Mouse (Mus musculus) liver, embryonic 11.5 days (tissue): ENCODE data around the gene Rbfox1. TPM values are rescaled to one million over a fixed set of nuclear protein-coding genes. Genes with fewer than 3 reads are reported as not detected.

Source experiments
- ATAC-seq: fragments of 200-750 bp; cut with Nextera tagmentation; replicated peaks from 2 replicates; pipeline ENCODE4 v1.8.0; 2017; ENCODE audit warnings: moderate number of reproducible peaks, mild to moderate bottlenecking, moderate TSS enrichment, moderate library complexity; ENCODE audit not compliant: low FRiP score
- DNase-seq: peaks from one replicate; pipeline ENCODE4 v3.0.0-alpha.2; 2017; ENCODE audit warnings: low spot score
- H3K27ac ChIP-seq: fragments of 300-500 bp; sonication (generic); 2 replicates; pipeline ENCODE4 v1.5.1; 2014; ENCODE audit warnings: mild to moderate bottlenecking, low read depth, low read length, control low read depth
- H3K27me3 ChIP-seq: fragments of 300-500 bp; sonication (generic); replicated peaks from 2 replicates; pipeline ENCODE4 v1.6.1; 2014; ENCODE audit warnings: low read length, mixed read lengths; ENCODE audit not compliant: control insufficient read depth, insufficient read depth
- H3K36me3 ChIP-seq: fragments of 300-500 bp; sonication (generic); 2 replicates; pipeline ENCODE4 v1.6.1; 2014; ENCODE audit warnings: mild to moderate bottlenecking, low read length, moderate library complexity, mixed read lengths; ENCODE audit not compliant: control insufficient read depth, insufficient read depth
- H3K4me1 ChIP-seq: fragments of 300-500 bp; sonication (generic); replicated peaks from 2 replicates; pipeline ENCODE4 v1.6.1; 2014; ENCODE audit warnings: low read length, mixed read lengths; ENCODE audit not compliant: control insufficient read depth, insufficient read depth
- H3K4me2 ChIP-seq: fragments of 300-500 bp; sonication (generic); 2 replicates; pipeline ENCODE4 v1.6.1; 2014; ENCODE audit warnings: mild to moderate bottlenecking, control low read depth, moderate library complexity
- H3K4me3 ChIP-seq: fragments of 300-500 bp; sonication (generic); 2 replicates; pipeline ENCODE4 v1.5.1; 2014; ENCODE audit warnings: low read depth, low read length, control low read depth
- H3K9ac ChIP-seq: fragments of 300-500 bp; sonication (generic); 2 replicates; pipeline ENCODE4 v1.6.1; 2014; ENCODE audit warnings: low read depth, low read length, control low read depth
- H3K9me3 ChIP-seq: fragments of 300-500 bp; sonication (generic); 2 replicates; pipeline ENCODE4 v1.6.1; 2016; ENCODE audit warnings: low read length, inconsistent platforms, mixed read lengths; ENCODE audit not compliant: control insufficient read depth
- WGBS: fragments of 180-500 bp; shearing (Covaris S2); extraction: QIAGEN DNeasy Blood & Tissue Kit; methylation state at CpG from one replicate; pipeline ENCODE4 v1.1.7; 2014; 5-methylcytosine and 5-hydroxymethylcytosine counted together
- polyA plus RNA-seq: library from polyadenylated mRNA; unstranded; fragments of >200 nt; fragmentation: Nextera tagmentation; extraction: Ambion mirVana; gene quantifications from 2 replicates; pipeline ENCODE4 v1.2.1, GENCODE M21; 2014

Rbfox1 gene
- polyA plus RNA-seq, 1 experiment from 2014 or later: 1.4 TPM

DNA sequence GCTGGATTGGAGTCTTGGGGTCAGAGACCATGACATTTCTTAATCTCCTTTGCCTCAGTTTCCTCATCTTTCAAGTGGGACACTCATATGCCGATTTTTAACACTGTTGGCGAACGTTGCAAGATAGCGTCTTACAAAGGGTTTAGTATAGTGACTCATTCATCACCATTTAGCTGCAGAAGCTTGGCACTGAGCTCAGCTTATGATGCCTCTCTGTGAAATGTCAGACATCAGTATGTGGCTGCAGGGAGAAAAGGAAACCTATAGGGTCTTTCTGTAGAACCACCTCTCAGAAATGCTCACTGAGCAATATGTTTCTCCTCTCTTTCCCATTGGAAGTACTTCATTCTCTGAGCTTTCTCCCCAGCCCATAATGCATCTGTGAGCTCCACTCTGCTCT lies 356.2 kb downstream of the Rbfox1 start:
- DNase-seq (no peak), ATAC-seq (no peak)
- no peak overlapping the region for H3K9ac ChIP-seq
- no peak overlapping the region for H3K4me3 ChIP-seq
- H3K27me3 ChIP-seq: no peaks in the 10 kb centered on the region
- no peaks in the 10 kb centered on the region for H3K36me3 ChIP-seq
- H3K27ac ChIP-seq: no peak overlapping the region
- no peak overlapping the region for H3K4me2 ChIP-seq
- H3K9me3 ChIP-seq: no peaks in the 10 kb centered on the region
- no peaks in the 10 kb centered on the region for H3K4me1 ChIP-seq
- 91% methylated on average over 4 of the region's 4 CpGs for WGBS

DNA sequence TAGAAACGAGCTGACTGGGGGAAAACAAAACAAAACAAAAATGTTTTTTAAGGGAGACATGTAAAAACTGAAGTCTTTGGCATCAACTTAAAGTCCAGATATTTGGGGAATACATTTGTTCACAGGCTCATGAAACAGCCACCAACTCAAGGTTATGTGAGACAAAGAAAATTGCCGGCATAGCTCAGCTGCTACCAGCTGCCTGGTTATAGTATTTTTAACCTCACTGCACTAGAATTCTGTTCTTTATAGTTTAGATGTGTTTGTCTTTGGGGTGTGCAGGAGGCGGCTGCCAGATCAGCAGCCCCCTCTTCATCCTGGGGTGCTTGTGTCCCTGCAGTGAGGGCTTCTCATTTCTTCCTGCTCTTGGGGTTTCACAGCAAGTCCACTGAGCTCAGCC lies 357.3 kb downstream of the Rbfox1 start:
- Histone ChIP-seq H3K4me1 (no peaks in the 10 kb centered on the region), H3K4me2 (no peak overlapping the region), H3K27ac (no peak overlapping the region), H3K36me3 (no peaks in the 10 kb centered on the region), H3K9ac (no peak overlapping the region), H3K9me3 (no peaks in the 10 kb centered on the region), H3K27me3 (no peaks in the 10 kb centered on the region), H3K4me3 (no peak overlapping the region)
- DNase-seq: no peak
- 70% methylated on average over 3 of the region's 3 CpGs for WGBS
- no peak for ATAC-seq

DNA sequence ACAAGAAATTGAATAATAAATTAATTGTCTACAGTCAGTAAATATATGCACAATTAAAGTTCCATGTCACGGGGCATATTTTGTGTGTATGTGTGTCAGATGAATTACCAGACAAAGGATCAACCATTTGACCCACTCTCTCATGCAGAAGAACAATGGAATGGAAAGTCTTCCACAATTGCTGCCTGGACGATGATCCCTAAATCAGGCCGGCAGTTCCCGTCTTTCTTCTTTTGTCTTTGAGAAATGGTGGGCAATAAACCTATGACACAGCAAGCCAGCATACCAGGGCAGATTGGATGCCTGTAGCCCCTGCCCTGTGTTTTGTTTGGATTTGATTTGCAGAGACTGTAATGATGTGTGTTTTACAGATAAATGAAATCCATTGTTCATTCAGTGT lies 362.4 kb downstream of the Rbfox1 start:
- Histone ChIP-seq H3K27ac (no peak overlapping the region), H3K9ac (no peak overlapping the region), H3K36me3 (no peaks in the 10 kb centered on the region), H3K4me2 (no peak overlapping the region), H3K4me1 (no peaks in the 10 kb centered on the region), H3K9me3 (no peaks in the 10 kb centered on the region), H3K4me3 (no peak overlapping the region), H3K27me3 (no peaks in the 10 kb centered on the region)
- ATAC-seq: no peak
- no peak for DNase-seq
- 78% methylated on average over 4 of the region's 4 CpGs for WGBS

DNA sequence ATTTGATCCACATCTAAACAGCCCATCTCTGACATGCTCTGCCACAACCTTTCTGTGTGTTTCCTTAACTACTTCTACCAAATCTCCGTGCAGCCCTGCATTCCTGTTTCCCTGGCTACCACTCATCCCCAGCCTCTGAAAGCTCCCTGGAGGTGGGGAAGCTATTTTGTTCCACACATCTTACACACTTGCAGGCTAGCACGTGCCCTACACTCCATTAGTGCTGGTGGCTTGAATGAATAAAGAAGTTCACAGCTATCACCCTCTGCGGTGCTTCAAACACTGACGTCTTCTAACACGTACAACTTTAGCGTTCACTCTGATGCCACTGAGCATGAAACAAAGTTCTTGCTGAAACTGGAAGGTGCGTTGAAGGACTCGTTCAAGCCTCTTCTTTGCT lies 379.4 kb downstream of the Rbfox1 start:
- DNase-seq (no peak), ATAC-seq (no peak)
- H3K9ac ChIP-seq: no peak overlapping the region
- H3K27me3 ChIP-seq: no peaks in the 10 kb centered on the region
- no peaks in the 10 kb centered on the region for H3K9me3 ChIP-seq
- H3K36me3 ChIP-seq: no peaks in the 10 kb centered on the region
- no peak overlapping the region for H3K27ac ChIP-seq
- H3K4me1 ChIP-seq: no peaks in the 10 kb centered on the region
- H3K4me2 ChIP-seq: no peak overlapping the region
- no peak overlapping the region for H3K4me3 ChIP-seq
- WGBS: 79% methylated on average over 8 of the region's 8 CpGs

DNA sequence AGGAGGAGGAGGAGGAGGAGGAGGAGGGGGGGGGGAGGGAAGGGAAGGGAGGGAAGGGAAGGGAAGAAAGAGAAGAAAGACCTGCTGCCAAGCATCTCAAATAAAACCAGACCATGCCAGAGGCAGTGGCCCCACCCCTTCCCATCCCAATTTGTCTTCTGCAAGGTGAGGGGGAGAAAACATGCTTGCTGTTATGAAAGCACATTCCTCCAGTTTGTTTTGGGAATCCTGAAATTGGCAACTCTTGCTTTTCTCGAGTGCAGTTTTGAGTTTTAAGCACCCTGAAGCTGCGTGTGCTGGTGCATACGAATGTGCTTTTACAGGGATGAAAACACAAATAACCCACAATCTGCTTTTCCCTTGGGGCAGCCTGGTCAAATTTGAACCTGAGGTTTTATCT lies 380.5 kb downstream of the Rbfox1 start:
- no peak overlapping the region for H3K4me2 ChIP-seq
- no peak for DNase-seq
- no peaks in the 10 kb centered on the region for H3K27me3 ChIP-seq
- H3K4me1 ChIP-seq: no peaks in the 10 kb centered on the region
- H3K27ac ChIP-seq: no peak overlapping the region
- H3K9me3 ChIP-seq: no peaks in the 10 kb centered on the region
- ATAC-seq: no peak
- no peak overlapping the region for H3K4me3 ChIP-seq
- WGBS: 80% methylated on average over 3 of the region's 3 CpGs
- no peak overlapping the region for H3K9ac ChIP-seq
- no peaks in the 10 kb centered on the region for H3K36me3 ChIP-seq

DNA sequence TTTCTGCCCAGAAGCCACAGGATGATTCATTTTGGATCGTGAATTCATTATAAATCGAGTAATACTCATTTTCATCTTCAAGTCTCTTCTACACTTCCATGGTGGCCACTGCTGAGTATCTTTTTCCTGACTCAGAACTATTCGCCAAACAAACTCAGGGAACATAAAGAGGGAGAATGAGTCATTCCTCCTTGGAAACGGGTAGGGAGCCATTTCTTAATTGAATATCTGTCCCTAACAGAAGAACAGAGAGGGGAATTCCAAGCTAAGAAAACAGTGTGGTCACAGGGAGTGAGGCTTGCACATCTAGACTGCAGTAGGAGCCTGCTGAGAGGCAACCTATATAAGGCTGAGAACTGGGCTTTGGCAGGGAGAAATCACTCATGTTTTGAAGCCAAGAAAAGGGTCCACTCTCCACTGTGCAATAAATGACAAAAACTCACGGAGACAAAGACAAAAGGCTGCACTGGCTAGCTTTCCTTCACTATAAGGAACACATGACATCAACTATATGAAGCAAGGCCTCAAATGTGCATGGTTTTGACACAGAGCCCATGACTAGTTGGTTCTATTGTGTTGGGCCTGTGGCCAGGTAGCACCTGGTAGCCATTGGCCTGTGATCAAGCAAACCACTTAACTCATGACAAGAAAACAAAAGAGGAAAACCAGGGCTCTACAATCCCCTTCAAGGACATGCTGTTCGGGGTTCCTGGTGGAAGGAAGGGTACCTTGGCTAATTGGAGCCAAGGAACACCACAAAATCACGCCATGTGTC lies 386.6 kb downstream of the Rbfox1 start:
- H3K36me3 ChIP-seq: no peaks in the 10 kb centered on the region
- H3K4me1 ChIP-seq: no peaks in the 10 kb centered on the region
- no peak overlapping the region for H3K4me2 ChIP-seq
- no peaks in the 10 kb centered on the region for H3K9me3 ChIP-seq
- ATAC-seq (no peak), DNase-seq (no peak)
- no peak overlapping the region for H3K4me3 ChIP-seq
- no peak overlapping the region for H3K27ac ChIP-seq
- H3K27me3 ChIP-seq: no peaks in the 10 kb centered on the region
- no peak overlapping the region for H3K9ac ChIP-seq
- WGBS: 63% methylated on average over 7 of the region's 7 CpGs

DNA sequence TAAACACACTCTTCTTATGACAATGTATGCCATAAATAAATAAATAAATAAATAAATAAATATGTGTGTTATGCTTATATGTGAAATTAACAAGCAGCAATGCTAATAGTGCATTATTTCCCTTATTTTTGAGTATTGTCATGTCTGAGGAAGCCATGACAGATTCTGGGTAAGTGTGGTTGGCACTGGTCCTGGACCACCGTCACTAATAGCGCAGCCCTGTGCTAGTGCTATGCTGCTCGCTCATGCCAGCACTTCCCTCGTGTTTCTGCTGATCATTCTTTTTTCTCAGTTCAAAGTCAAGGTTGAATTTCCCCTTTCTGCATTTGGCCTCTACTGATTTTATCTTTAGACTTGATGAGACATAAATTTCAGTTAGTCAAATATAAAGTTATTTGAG lies 398.3 kb downstream of the Rbfox1 start:
- Histone ChIP-seq H3K4me3 (no peak overlapping the region), H3K9ac (no peak overlapping the region), H3K36me3 (no peaks in the 10 kb centered on the region), H3K27me3 (no peaks in the 10 kb centered on the region), H3K4me2 (no peak overlapping the region), H3K27ac (no peak overlapping the region), H3K9me3 (no peaks in the 10 kb centered on the region), H3K4me1 (no peaks in the 10 kb centered on the region)
- ATAC-seq (no peak), DNase-seq (no peak)
- 77% methylated on average over 4 of the region's 4 CpGs for WGBS

DNA sequence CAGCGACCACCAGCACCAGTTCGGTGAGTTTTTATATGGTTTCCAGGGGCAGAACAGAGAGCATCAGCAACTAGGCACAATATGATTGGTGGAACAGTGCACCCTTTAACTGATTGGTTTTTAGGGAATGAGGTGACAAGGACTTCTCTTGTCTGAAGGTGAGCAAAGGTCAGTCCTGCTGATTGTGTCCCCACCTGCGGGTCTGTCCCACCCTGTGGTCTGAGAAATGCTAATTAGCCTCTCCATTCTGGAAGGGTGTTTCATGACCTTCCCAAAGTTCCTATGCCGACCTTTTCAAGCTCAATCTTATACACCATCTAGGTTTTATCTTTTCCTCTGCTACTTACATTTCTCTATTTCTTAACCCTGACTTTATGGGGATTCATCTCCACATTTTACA lies 399.2 kb downstream of the Rbfox1 start:
- H3K27me3 ChIP-seq: no peaks in the 10 kb centered on the region
- no peak overlapping the region for H3K4me3 ChIP-seq
- no peak for DNase-seq
- 48% methylated on average over 4 of the region's 4 CpGs for WGBS
- H3K4me2 ChIP-seq: no peak overlapping the region
- no peak overlapping the region for H3K9ac ChIP-seq
- no peaks in the 10 kb centered on the region for H3K4me1 ChIP-seq
- no peak overlapping the region for H3K27ac ChIP-seq
- H3K9me3 ChIP-seq: no peaks in the 10 kb centered on the region
- no peak for ATAC-seq
- H3K36me3 ChIP-seq: no peaks in the 10 kb centered on the region

DNA sequence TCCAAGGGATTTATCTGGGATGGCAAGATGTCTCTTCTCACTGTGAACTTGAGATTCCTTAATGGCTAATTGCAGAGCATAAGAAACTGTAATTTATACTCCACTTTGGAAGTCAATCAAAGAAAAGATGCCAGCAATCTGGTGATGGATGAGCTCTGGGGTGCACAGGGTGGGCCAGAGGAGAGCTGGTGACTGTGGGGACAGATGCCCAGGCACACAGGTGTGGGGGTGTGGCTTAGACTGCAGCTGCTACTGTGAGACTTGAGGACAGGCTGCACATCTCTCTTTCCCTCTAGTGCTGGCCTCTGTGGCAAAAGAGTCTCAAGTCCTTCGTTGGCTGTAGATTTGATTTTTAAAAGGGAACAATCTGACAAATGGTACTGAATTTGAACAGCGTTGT lies 402.5 kb downstream of the Rbfox1 start:
- Histone ChIP-seq H3K4me3 (no peak overlapping the region), H3K36me3 (no peaks in the 10 kb centered on the region), H3K27me3 (no peaks in the 10 kb centered on the region), H3K9me3 (no peaks in the 10 kb centered on the region), H3K4me2 (no peak overlapping the region), H3K9ac (no peak overlapping the region), H3K4me1 (no peaks in the 10 kb centered on the region), H3K27ac (no peak overlapping the region)
- 77% methylated on average over 2 of the region's 2 CpGs for WGBS
- DNase-seq: no peak
- no peak for ATAC-seq
